ENCODE assay signal across 9 mouse cellular contexts in genomic region chr10:66931505-66931904, GRCm38 (mm10).
DNase-seq lines count a peak whose midpoint lies in the region; ATAC-seq and TF ChIP-seq lines count a peak whose summit lies in the region.
"Had no signal": no experiment of that assay in that cellular context is flagged by ENCODE, and none has a peak within 500 bp of the region (broad histone marks: within the 10 kb centered on the region; RNA-seq: fewer than 3 reads in every experiment).

No protein-coding gene starts in this region.

- DNase-seq in heart, adult 11 months = peak; percentile 99
- peak; percentile 35 for DNase-seq in brain, adult 2 months (ENCODE audit: low read depth, low spot score)
- peak; percentile 84 for DNase-seq in heart, postnatal 0 days (ENCODE audit: low spot score)
- peak; percentile 84 for DNase-seq in lung, postnatal 10 days
- no peak for DNase-seq in urinary bladder, postnatal 4 days (ENCODE audit: low spot score in 2 of 2)
- DNase-seq in layer of hippocampus, postnatal 25 days (ENCODE audit: extremely low spot score in 1 of 2, low spot score in 1 of 2) = no peak

- no peaks in the 10 kb centered on the region for H3K36me3 ChIP-seq in heart, embryonic 11.5 days (ENCODE audit: control insufficient read depth, insufficient read depth, low read length)
- H3K36me3 ChIP-seq in heart, postnatal 0 days (replicated peaks; ENCODE audit: control insufficient read depth, insufficient read depth, low read length) = no peaks in the 10 kb centered on the region
- H3K36me3 ChIP-seq in hindbrain, embryonic 12.5 days = no peaks in the 10 kb centered on the region

- H3K9ac ChIP-seq in heart, embryonic 11.5 days (ENCODE audit: low read depth, low read length) = no peak overlapping the region
- H3K9ac ChIP-seq in heart, postnatal 0 days (replicated peaks; ENCODE audit: low read depth, low read length) = no peak overlapping the region
- H3K9ac ChIP-seq in hindbrain, embryonic 12.5 days = no peak overlapping the region

- H3K9me3 ChIP-seq in heart, embryonic 11.5 days (replicated peaks; ENCODE audit: control insufficient read depth, low read length) = no peaks in the 10 kb centered on the region
- H3K9me3 ChIP-seq in heart, postnatal 0 days (replicated peaks; ENCODE audit: control insufficient read depth, low read length) = no peaks in the 10 kb centered on the region
- no peaks in the 10 kb centered on the region for H3K9me3 ChIP-seq in hindbrain, embryonic 12.5 days (replicated peaks)

- H3K27me3 ChIP-seq in heart, embryonic 11.5 days (ENCODE audit: control insufficient read depth, insufficient read depth, low read length) = no peaks in the 10 kb centered on the region
- H3K27me3 ChIP-seq in heart, postnatal 0 days (ENCODE audit: control insufficient read depth, insufficient read depth, low read length) = no peaks in the 10 kb centered on the region
- no peaks in the 10 kb centered on the region for H3K27me3 ChIP-seq in hindbrain, embryonic 12.5 days

- whole genome bisulfite sequencing in heart, embryonic 11.5 days (ENCODE audit: insufficient replicate concordance) = 55% methylated on average over 7 of the region's 7 CpGs
- 49% methylated on average over 7 of the region's 7 CpGs for WGBS in heart, postnatal 0 days
- WGBS in hindbrain, embryonic 12.5 days = 79% methylated on average over 7 of the region's 7 CpGs

- peak; percentile 81; the same call in 1 of the 2 replicates for TF ChIP-seq EP300 in heart, postnatal 0 days (IDR thresholded peaks at IDR 0.05; ENCODE audit: low read depth)

- H3K4me3 ChIP-seq in heart, embryonic 11.5 days (ENCODE audit: low read depth, low read length) = no peak overlapping the region
- no peak overlapping the region for H3K4me3 ChIP-seq in heart, postnatal 0 days (ENCODE audit: low read depth, low read length)
- H3K4me3 ChIP-seq in hindbrain, embryonic 12.5 days = no peak overlapping the region

- peaks cover 4% of the 10 kb centered on the region; the same call in 1 of the 2 replicates for H3K4me1 ChIP-seq in heart, embryonic 11.5 days (ENCODE audit: control insufficient read depth, insufficient read depth, low read length)
- peaks cover 9% of the 10 kb centered on the region for H3K4me1 ChIP-seq in heart, postnatal 0 days (ENCODE audit: control insufficient read depth, insufficient read depth)
- no peaks in the 10 kb centered on the region for H3K4me1 ChIP-seq in hindbrain, embryonic 12.5 days

- no peak for ATAC-seq in heart, embryonic 11.5 days (replicated peaks; ENCODE audit: insufficient number of reproducible peaks, low FRiP score, low TSS enrichment)
- peak; percentile 82 for ATAC-seq in heart, postnatal 0 days (ENCODE audit: insufficient read depth, low read depth)
- ATAC-seq in hindbrain, embryonic 12.5 days (ENCODE audit: low FRiP score) = no peak

- no peak for TF ChIP-seq CTCF in heart, postnatal 0 days (IDR thresholded peaks at IDR 0.05; ENCODE audit: low read depth)

- H3K4me2 ChIP-seq in heart, embryonic 11.5 days = no peak overlapping the region
- H3K4me2 ChIP-seq in heart, postnatal 0 days (ENCODE audit: low read depth, low read length) = no peak overlapping the region
- no peak overlapping the region for H3K4me2 ChIP-seq in hindbrain, embryonic 12.5 days (replicated peaks)

- H3K27ac ChIP-seq in heart, embryonic 11.5 days (ENCODE audit: low read depth, low read length) = no peak overlapping the region
- H3K27ac ChIP-seq in heart, postnatal 0 days (ENCODE audit: low read depth) = 0 out of 2 replicates have a peak overlapping the region, but pooled peaks have one; percentile 32
- no peak overlapping the region for H3K27ac ChIP-seq in hindbrain, embryonic 12.5 days
- H3K27ac ChIP-seq: kidney, postnatal 0 days had no signal

Comparison
In these comparisons a context has a peak if more than half of its experiments do, and no peak if none do; other contexts are left out.
1. DNase-seq: peak in heart, adult 11 months (single experiment), brain, adult 2 months (single experiment), heart, postnatal 0 days (single experiment) and lung, postnatal 10 days (single experiment); none in urinary bladder, postnatal 4 days (0 of 2) and layer of hippocampus, postnatal 25 days (0 of 2).